Mouse (Mus musculus): ENCODE results near the gene Map7. TPM values are rescaled to one million over a fixed set of nuclear protein-coding genes. Genes with fewer than 3 reads are reported as not detected.

The Map7 gene
- polyA plus RNA-seq, 1 experiment = 88.4 TPM

GRCm38 (mm10) chr10:20220443-20221071 is 72.3 kb downstream of the Map7 start:
- no peak overlapping the region for H3K4me3 ChIP-seq (replicated peaks; ENCODE audit: insufficient read depth, low read depth, low read length)
- no peaks in the 10 kb centered on the region for H3K27me3 ChIP-seq (ENCODE audit: control insufficient read depth, insufficient read depth, low read length)
- TF ChIP-seq CTCF (IDR thresholded peaks at IDR 0.05; ENCODE audit: borderline replicate concordance, insufficient read depth, low read depth, low read length) = no peak
- no peak for TF ChIP-seq POLR2A (IDR thresholded peaks at IDR 0.05; ENCODE audit: borderline replicate concordance, insufficient read depth, low read length)
- DNase-seq = no peak
- WGBS = 55% methylated on average over 10 of the region's 10 CpGs
- no peak overlapping the region for H3K27ac ChIP-seq (ENCODE audit: insufficient read depth, low read length)
- H3K4me1 ChIP-seq (ENCODE audit: control insufficient read depth, insufficient read depth, low read length) = no peaks in the 10 kb centered on the region; the same call in 1 of the 2 replicates

- DNase-seq = no peak
- Histone ChIP-seq H3K27ac (ENCODE audit: insufficient read depth, low read length) (no peak overlapping the region), H3K4me1 (ENCODE audit: control insufficient read depth, insufficient read depth, low read length) (peaks cover 5% of the 10 kb centered on the region), H3K27me3 (ENCODE audit: control insufficient read depth, insufficient read depth, low read length) (no peaks in the 10 kb centered on the region), H3K4me3 (replicated peaks; ENCODE audit: insufficient read depth, low read depth, low read length) (no peak overlapping the region)
- TF ChIP-seq CTCF (IDR thresholded peaks at IDR 0.05; ENCODE audit: borderline replicate concordance, insufficient read depth, low read depth, low read length) (no peak), POLR2A (IDR thresholded peaks at IDR 0.05; ENCODE audit: borderline replicate concordance, insufficient read depth, low read length) (no peak)
- 77% methylated on average over 4 of the region's 4 CpGs for WGBS
These were observed 73.7 kb downstream of the Map7 start for GRCm38 (mm10) chr10:20222011-20222410.

GRCm38 (mm10) chr10:20226728-20227127 is 78.5 kb downstream of the Map7 start:
- H3K4me3 ChIP-seq (replicated peaks; ENCODE audit: insufficient read depth, low read depth, low read length) = no peak overlapping the region
- no peaks in the 10 kb centered on the region for H3K27me3 ChIP-seq (ENCODE audit: control insufficient read depth, insufficient read depth, low read length)
- H3K4me1 ChIP-seq (ENCODE audit: control insufficient read depth, insufficient read depth, low read length) = peaks cover 5% of the 10 kb centered on the region
- peak; percentile 39 to 63 for DNase-seq
- TF ChIP-seq CTCF (IDR thresholded peaks at IDR 0.05; ENCODE audit: borderline replicate concordance, insufficient read depth, low read depth, low read length) (no peak), POLR2A (IDR thresholded peaks at IDR 0.05; ENCODE audit: borderline replicate concordance, insufficient read depth, low read length) (no peak)
- WGBS = 8% methylated on average over 4 of the region's 4 CpGs
- H3K27ac ChIP-seq (ENCODE audit: insufficient read depth, low read length) = no peak overlapping the region

GRCm38 (mm10) chr10:20230026-20230425 is 81.8 kb downstream of the Map7 start:
- no peak for DNase-seq
- 73% methylated on average over 5 of the region's 5 CpGs for WGBS

DNA sequence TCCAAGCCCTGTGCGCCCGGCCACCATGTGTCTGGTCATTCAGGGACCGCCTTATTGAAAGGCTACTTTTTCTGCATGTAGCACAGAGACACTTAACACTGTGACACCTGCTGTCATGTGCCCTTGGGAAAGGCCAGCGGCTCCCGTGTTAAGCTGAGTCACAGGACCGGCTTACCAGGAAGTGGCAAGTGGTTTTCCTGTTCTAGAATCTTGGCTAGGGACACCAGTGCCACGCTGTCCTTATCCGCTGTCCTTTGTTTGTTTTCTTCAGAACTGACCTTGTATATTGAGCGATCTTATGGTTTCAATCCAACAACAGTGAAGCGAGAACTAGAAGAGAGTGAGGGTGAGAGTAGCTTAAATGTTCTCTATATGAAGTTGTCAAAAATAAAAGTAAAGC is 85.2 kb downstream of the Map7 start:
- H3K27ac ChIP-seq (ENCODE audit: insufficient read depth, low read length) = no peak overlapping the region
- no peak overlapping the region for H3K4me3 ChIP-seq (replicated peaks; ENCODE audit: insufficient read depth, low read depth, low read length)
- TF ChIP-seq POLR2A (IDR thresholded peaks at IDR 0.05; ENCODE audit: borderline replicate concordance, insufficient read depth, low read length) (no peak), CTCF (IDR thresholded peaks at IDR 0.05; ENCODE audit: borderline replicate concordance, insufficient read depth, low read depth, low read length) (no peak)
- DNase-seq = no peak
- 86% methylated on average over 10 of the region's 10 CpGs for WGBS
- no peaks in the 10 kb centered on the region for H3K27me3 ChIP-seq (ENCODE audit: control insufficient read depth, insufficient read depth, low read length)
- H3K4me1 ChIP-seq (ENCODE audit: control insufficient read depth, insufficient read depth, low read length) = peaks cover 4% of the 10 kb centered on the region

More at GRCm38 (mm10) chr10:20230026-20230425, 81.8 kb downstream of the Map7 start:
- Histone ChIP-seq H3K4me3 (replicated peaks; ENCODE audit: insufficient read depth, low read depth, low read length) (no peak overlapping the region), H3K27me3 (ENCODE audit: control insufficient read depth, insufficient read depth, low read length) (no peaks in the 10 kb centered on the region), H3K27ac (ENCODE audit: insufficient read depth, low read length) (no peak overlapping the region), H3K4me1 (ENCODE audit: control insufficient read depth, insufficient read depth, low read length) (peaks cover 9% of the 10 kb centered on the region)
- TF ChIP-seq POLR2A (IDR thresholded peaks at IDR 0.05; ENCODE audit: borderline replicate concordance, insufficient read depth, low read length) (no peak), CTCF (IDR thresholded peaks at IDR 0.05; ENCODE audit: borderline replicate concordance, insufficient read depth, low read depth, low read length) (no peak)

DNA sequence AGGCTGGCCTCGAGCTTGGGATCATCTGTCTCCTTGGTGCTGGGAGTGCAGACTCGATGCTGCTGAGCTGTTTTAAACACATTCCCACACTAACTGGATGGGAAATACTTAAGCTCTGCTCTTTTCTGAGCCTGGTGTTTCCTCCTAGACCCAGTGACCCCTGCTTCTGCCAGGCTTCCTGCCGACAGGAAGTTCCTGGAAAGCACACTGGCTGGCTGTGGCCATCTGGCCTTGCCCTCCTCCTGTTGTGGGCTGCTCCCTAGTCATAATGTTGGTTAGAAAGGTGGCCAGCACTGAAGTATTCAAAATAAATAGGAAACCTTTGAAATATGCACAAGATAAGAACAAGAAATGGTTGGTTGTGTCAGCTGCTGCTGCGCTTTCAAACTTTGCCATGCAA is 86.2 kb downstream of the Map7 start:
- Histone ChIP-seq H3K27ac (ENCODE audit: insufficient read depth, low read length) (no peak overlapping the region), H3K4me1 (ENCODE audit: control insufficient read depth, insufficient read depth, low read length) (peaks cover 4% of the 10 kb centered on the region), H3K4me3 (replicated peaks; ENCODE audit: insufficient read depth, low read depth, low read length) (no peak overlapping the region), H3K27me3 (ENCODE audit: control insufficient read depth, insufficient read depth, low read length) (no peaks in the 10 kb centered on the region)
- 46% methylated on average over 4 of the region's 4 CpGs for WGBS
- DNase-seq = peak; percentile 27 to 54
- no peak for TF ChIP-seq CTCF (IDR thresholded peaks at IDR 0.05; ENCODE audit: borderline replicate concordance, insufficient read depth, low read depth, low read length)
- no peak for TF ChIP-seq POLR2A (IDR thresholded peaks at IDR 0.05; ENCODE audit: borderline replicate concordance, insufficient read depth, low read length)

- no peaks in the 10 kb centered on the region for H3K27me3 ChIP-seq (ENCODE audit: control insufficient read depth, insufficient read depth, low read length)
- no peak for TF ChIP-seq POLR2A (IDR thresholded peaks at IDR 0.05; ENCODE audit: borderline replicate concordance, insufficient read depth, low read length)
- no peak for DNase-seq
- 78% methylated on average over 3 of the region's 3 CpGs for WGBS
- H3K4me1 ChIP-seq (ENCODE audit: control insufficient read depth, insufficient read depth, low read length) = peaks cover 6% of the 10 kb centered on the region
- no peak overlapping the region for H3K27ac ChIP-seq (ENCODE audit: insufficient read depth, low read length)
- no peak overlapping the region for H3K4me3 ChIP-seq (replicated peaks; ENCODE audit: insufficient read depth, low read depth, low read length)
These were observed 87.4 kb downstream of the Map7 start for GRCm38 (mm10) chr10:20235656-20236055.

DNA sequence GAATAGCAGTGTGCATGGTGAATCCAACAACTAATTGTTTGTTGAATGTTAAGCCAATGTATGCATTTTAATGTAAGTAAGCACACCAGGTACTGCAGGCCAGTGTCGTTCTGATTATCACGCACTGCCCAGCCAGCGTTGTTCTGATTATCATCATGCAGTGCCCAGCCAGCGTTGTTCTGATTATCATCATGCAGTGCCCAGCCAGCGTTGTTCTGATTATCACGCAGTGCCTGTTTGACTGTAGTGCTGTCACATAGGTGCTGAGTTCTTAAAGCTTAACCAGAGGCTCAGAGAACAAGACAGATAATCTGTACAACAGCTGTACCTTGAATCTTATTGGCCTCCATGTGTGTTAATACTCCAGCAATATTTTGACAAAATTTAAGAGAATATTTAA is 88.0 kb downstream of the Map7 start:
- no peak overlapping the region for H3K4me3 ChIP-seq (replicated peaks; ENCODE audit: insufficient read depth, low read depth, low read length)
- H3K4me1 ChIP-seq (ENCODE audit: control insufficient read depth, insufficient read depth, low read length) = peaks cover 10% of the 10 kb centered on the region
- H3K27ac ChIP-seq (ENCODE audit: insufficient read depth, low read length) = no peak overlapping the region
- no peaks in the 10 kb centered on the region for H3K27me3 ChIP-seq (ENCODE audit: control insufficient read depth, insufficient read depth, low read length)
- no peak for DNase-seq
- TF ChIP-seq POLR2A (IDR thresholded peaks at IDR 0.05; ENCODE audit: borderline replicate concordance, insufficient read depth, low read length) = no peak
- no peak for TF ChIP-seq CTCF (IDR thresholded peaks at IDR 0.05; ENCODE audit: borderline replicate concordance, insufficient read depth, low read depth, low read length)
- WGBS = 83% methylated on average over 6 of the region's 6 CpGs
